Mouse (Mus musculus) neural tube, embryonic 15.5 days (tissue): ENCODE measurements around the gene Gm4981. TPM values are rescaled to one million over a fixed set of nuclear protein-coding genes. Genes with fewer than 3 reads are reported as not detected.

Experiments
- ATAC-seq: fragments of 200-750 bp; cut with Nextera tagmentation; 2 replicates; pipeline ENCODE4 v1.8.0; 2017; ENCODE audit warnings: mild to moderate bottlenecking, moderate TSS enrichment, moderate library complexity; ENCODE audit not compliant: low FRiP score
- H3K27ac ChIP-seq: fragments of 300-500 bp; sonication (generic); replicated peaks from 2 replicates; pipeline ENCODE4 v1.5.1; 2015; ENCODE audit warnings: mild to moderate bottlenecking, inconsistent platforms
- H3K27me3 ChIP-seq: fragments of 300-500 bp; sonication (generic); replicated peaks from 2 replicates; pipeline ENCODE4 v1.6.1; 2015; ENCODE audit warnings: inconsistent platforms
- H3K36me3 ChIP-seq: fragments of 300-500 bp; sonication (generic); 2 replicates; pipeline ENCODE4 v1.6.1; 2015; ENCODE audit warnings: inconsistent platforms
- H3K4me1 ChIP-seq: fragments of 300-500 bp; sonication (generic); 2 replicates; pipeline ENCODE4 v1.6.1; 2015; ENCODE audit warnings: inconsistent platforms
- H3K4me2 ChIP-seq: fragments of 300-500 bp; sonication (generic); 2 replicates; pipeline ENCODE4 v1.6.1; 2015; ENCODE audit warnings: inconsistent platforms, mild to moderate bottlenecking, moderate library complexity
- H3K4me3 ChIP-seq: fragments of 300-500 bp; sonication (generic); replicated peaks from 2 replicates; pipeline ENCODE4 v1.5.1; 2015; ENCODE audit warnings: mild to moderate bottlenecking, inconsistent platforms
- H3K9ac ChIP-seq: fragments of 300-500 bp; sonication (generic); replicated peaks from 2 replicates; pipeline ENCODE4 v1.6.1; 2015; ENCODE audit warnings: mild to moderate bottlenecking, inconsistent platforms
- H3K9me3 ChIP-seq: fragments of 300-500 bp; sonication (generic); replicated peaks from 2 replicates; pipeline ENCODE4 v1.6.1; 2016; ENCODE audit warnings: inconsistent platforms
- WGBS: fragments of 180-500 bp; shearing (Covaris S2); methylation state at CpG from one replicate; pipeline ENCODE4 v1.1.7; 2015; ENCODE audit warnings: mixed read lengths; 5-methylcytosine and 5-hydroxymethylcytosine counted together
- polyA plus RNA-seq: library from polyadenylated mRNA; unstranded; fragments of >200 nt; fragmentation: Nextera tagmentation; extraction: Ambion mirVana; gene quantifications from 2 replicates; pipeline ENCODE4 v1.2.1, GENCODE M21; 2015

Gene Gm4981
- polyA plus RNA-seq, 1 experiment from 2014 or later: not detected

DNA sequence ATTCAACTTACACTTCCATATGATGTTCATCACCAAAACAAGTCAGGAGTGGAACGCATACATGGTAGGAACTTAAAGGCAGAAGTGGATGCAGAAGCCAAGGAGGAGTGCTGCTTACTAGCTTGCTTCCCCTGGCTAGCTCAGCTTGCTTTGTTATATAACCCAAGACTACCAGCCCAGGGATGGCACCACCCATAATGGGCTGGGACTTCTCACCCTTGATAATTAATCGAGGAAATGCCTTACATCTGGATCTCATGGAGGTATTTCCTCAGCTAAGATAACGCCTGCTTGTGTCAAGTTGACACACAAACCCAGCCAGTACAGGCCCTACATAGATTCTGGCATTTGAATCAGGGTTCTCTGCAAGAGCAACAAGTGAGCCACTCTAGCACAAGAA, 19.1 kb downstream of the Gm4981 start:
- ATAC-seq: no peak
- H3K36me3 ChIP-seq: no peaks in the 10 kb centered on the region
- H3K9me3 ChIP-seq: 0 out of 2 replicates have a peak, but pooled peaks cover 3% of the 10 kb centered on the region
- no peak overlapping the region for H3K27ac ChIP-seq
- WGBS: 93% methylated on average over 3 of the region's 3 CpGs
- H3K4me1 ChIP-seq: no peaks in the 10 kb centered on the region
- no peak overlapping the region for H3K4me2 ChIP-seq
- no peak overlapping the region for H3K4me3 ChIP-seq
- no peaks in the 10 kb centered on the region for H3K27me3 ChIP-seq
- H3K9ac ChIP-seq: no peak overlapping the region

DNA sequence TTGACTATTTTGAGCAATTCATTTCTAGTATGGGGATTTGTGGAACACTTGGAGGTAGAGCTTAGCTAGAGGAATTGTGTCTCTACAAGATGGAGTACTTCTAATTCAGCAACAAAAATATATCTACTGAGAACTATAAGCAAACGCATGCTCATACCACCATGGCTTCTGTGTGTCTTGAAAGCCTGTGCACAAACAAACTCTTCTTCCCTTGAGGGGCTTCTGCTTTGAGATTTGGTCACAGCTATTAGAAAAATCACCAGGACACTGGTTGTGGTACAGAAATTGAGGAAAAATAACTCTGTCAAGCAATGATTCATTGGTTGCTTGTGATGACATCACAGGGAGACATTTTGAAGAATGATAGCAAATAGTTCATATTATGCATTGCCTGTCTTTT, 21.1 kb downstream of the Gm4981 start:
- no peak overlapping the region for H3K4me3 ChIP-seq
- H3K9me3 ChIP-seq: no peaks in the 10 kb centered on the region
- no peaks in the 10 kb centered on the region for H3K36me3 ChIP-seq
- no peak for ATAC-seq
- H3K4me2 ChIP-seq: no peak overlapping the region
- no peak overlapping the region for H3K9ac ChIP-seq
- H3K27me3 ChIP-seq: no peaks in the 10 kb centered on the region
- H3K27ac ChIP-seq: no peak overlapping the region
- WGBS: 87% methylated on average over 1 of the region's 1 CpGs
- no peaks in the 10 kb centered on the region for H3K4me1 ChIP-seq

DNA sequence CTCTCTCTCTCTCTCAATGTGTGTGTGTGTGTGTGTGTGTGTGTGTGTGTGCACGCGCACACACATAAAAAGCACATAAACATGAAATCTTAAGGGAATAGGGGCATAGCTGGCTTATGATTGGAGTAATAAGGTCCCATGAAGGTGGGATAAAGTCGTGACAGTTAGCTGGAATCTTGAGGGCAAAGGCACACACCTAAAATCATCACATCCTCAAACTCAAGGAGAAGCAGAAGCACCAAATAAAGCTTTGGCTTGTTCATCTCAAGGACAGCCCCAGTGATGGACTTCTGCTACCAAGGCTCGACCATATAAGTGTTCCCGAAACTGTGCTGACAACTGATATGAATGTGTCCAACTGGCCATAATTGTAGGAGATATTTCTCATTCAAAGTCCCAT, 21.6 kb downstream of the Gm4981 start:
- Histone ChIP-seq H3K4me2 (no peak overlapping the region), H3K9ac (no peak overlapping the region), H3K4me3 (no peak overlapping the region), H3K36me3 (no peaks in the 10 kb centered on the region), H3K4me1 (no peaks in the 10 kb centered on the region), H3K9me3 (no peaks in the 10 kb centered on the region), H3K27me3 (no peaks in the 10 kb centered on the region), H3K27ac (no peak overlapping the region)
- no peak for ATAC-seq
- 84% methylated on average over 5 of the region's 5 CpGs for WGBS

DNA sequence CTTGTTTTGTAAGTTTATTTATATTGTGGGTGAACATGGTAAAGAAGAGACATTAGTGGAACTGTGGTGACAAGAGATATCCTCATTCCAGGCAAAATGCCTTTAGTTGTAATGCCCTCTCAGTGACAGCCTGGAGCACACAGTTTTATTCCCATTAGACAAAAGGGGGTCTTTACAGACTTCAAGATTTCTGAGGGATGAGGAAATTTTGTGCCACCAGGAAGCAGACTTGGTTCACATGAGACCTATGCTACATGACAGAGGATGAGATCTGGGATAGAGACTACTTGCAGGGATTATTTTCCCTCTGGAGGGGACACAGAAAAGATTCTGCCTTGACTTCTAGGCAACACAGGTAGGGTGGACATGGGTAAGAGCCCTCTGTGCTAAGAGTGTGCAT, 22.0 kb downstream of the Gm4981 start:
- H3K4me2 ChIP-seq: no peak overlapping the region
- no peaks in the 10 kb centered on the region for H3K27me3 ChIP-seq
- no peak overlapping the region for H3K27ac ChIP-seq
- no peaks in the 10 kb centered on the region for H3K4me1 ChIP-seq
- H3K9ac ChIP-seq: no peak overlapping the region
- ATAC-seq: no peak
- no peaks in the 10 kb centered on the region for H3K9me3 ChIP-seq
- H3K4me3 ChIP-seq: no peak overlapping the region
- no peaks in the 10 kb centered on the region for H3K36me3 ChIP-seq

DNA sequence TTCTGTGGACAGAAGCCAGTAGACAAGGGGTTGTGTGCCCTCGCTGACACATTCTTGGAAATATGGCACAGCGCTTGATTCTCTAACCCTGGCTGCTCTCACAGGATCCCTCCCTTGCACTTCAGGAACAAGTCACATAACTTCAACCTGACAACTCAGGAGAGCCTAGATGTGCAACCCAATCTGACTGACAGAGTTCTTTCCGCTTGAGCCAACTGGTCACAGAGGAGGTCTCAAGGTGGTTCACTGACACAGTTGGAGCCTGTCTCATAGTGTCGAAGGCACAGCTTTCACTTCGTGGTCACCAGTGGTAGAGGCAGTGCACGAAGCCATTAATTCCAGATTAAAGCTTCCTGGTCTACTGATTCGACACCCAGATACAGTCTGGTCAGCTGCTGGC, 24.3 kb downstream of the Gm4981 start:
- no peak overlapping the region for H3K4me3 ChIP-seq
- 80% methylated on average over 7 of the region's 7 CpGs for WGBS
- H3K9me3 ChIP-seq: no peaks in the 10 kb centered on the region
- no peaks in the 10 kb centered on the region for H3K36me3 ChIP-seq
- no peak overlapping the region for H3K27ac ChIP-seq
- H3K9ac ChIP-seq: no peak overlapping the region
- H3K4me1 ChIP-seq: no peaks in the 10 kb centered on the region
- no peak for ATAC-seq
- H3K27me3 ChIP-seq: no peaks in the 10 kb centered on the region
- H3K4me2 ChIP-seq: no peak overlapping the region

DNA sequence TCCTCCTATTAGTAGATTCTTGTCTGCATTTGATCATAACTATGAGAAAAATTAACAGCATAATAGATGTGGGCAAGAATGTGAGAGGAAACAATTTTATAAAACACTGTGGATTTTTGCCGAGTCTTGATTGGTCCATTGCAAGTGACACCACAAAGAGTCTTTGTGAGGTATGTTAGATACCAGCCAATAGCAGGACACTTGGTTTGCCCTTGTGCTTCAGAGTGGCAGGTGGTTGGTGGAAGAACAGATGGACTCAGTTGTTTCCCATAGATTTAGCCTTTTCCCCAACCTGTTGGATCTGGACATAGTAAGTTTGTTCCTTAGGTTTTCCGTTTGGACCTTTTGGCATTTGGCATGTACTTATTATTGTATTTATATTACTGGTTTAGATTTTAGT, 25.3 kb downstream of the Gm4981 start:
- no peak for ATAC-seq
- Histone ChIP-seq H3K4me2 (no peak overlapping the region), H3K27ac (no peak overlapping the region), H3K4me1 (no peaks in the 10 kb centered on the region), H3K4me3 (no peak overlapping the region), H3K27me3 (no peaks in the 10 kb centered on the region), H3K36me3 (no peaks in the 10 kb centered on the region), H3K9me3 (no peaks in the 10 kb centered on the region), H3K9ac (no peak overlapping the region)
- 92% methylated on average over 2 of the region's 2 CpGs for WGBS

DNA sequence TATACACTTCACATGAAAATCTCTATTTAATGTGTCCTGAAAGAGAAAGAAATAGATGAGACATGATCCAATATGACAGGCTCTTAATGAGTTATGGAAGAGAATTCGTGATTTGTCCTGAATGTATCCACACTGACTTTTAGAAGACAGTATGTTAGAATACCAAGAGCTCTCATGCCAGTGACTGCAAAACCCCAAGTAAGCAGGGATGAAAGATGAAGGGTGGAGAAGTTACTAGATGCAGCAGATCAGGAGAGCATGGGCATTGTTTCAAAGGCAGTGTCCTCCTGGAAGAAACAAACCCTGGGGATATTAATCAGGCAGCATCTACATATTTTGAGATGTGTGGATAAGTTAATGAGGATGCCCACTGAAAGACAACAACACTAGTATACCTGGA, 26.0 kb downstream of the Gm4981 start:
- Histone ChIP-seq H3K27ac (no peak overlapping the region), H3K4me2 (no peak overlapping the region), H3K4me3 (no peak overlapping the region), H3K4me1 (no peaks in the 10 kb centered on the region), H3K9ac (no peak overlapping the region), H3K9me3 (peaks cover 4% of the 10 kb centered on the region), H3K27me3 (no peaks in the 10 kb centered on the region), H3K36me3 (no peaks in the 10 kb centered on the region)
- 69% methylated on average over 1 of the region's 1 CpGs for WGBS
- no peak for ATAC-seq

DNA sequence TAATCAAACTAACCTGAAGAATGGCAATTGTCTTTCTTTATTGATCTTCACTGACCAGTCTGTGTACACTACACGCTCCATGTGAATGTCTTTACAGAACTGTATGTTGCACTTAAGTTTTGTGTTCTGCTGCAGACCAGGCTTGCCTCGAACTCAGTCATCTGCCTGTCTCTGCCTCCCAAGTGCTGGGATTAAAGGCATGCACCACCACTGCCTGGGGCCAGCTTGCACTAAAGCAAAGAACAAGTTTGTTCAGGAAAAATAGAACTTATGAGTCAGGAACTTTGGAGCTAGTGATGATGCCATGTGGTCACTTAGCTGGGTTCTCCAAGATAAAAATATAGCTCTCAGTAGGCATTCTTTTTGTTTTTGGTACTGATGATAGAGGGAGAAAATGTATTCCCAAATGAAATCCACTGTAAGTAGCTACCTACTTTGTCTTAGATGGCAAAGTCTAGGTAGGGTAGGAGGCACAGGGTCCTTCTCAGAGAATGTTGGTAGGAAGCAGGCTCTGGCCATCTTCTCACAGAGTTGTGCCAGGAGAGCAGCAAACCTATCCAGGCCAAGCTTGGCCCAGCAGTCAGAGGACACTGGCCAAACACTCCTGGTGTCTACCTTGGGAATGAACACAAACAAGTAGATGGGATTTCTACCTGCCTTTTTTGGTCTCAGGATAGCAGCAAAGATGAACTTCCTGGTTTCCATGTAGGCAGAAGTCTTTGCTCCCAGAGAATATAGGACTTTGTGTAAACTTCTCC, 26.6 kb downstream of the Gm4981 start:
- H3K27me3 ChIP-seq: no peaks in the 10 kb centered on the region
- H3K9ac ChIP-seq: no peak overlapping the region
- no peak overlapping the region for H3K4me2 ChIP-seq
- H3K36me3 ChIP-seq: no peaks in the 10 kb centered on the region
- ATAC-seq: no peak
- no peak overlapping the region for H3K27ac ChIP-seq
- WGBS: 78% methylated on average over 2 of the region's 2 CpGs
- no peaks in the 10 kb centered on the region for H3K4me1 ChIP-seq
- peaks cover 4% of the 10 kb centered on the region for H3K9me3 ChIP-seq
- no peak overlapping the region for H3K4me3 ChIP-seq

DNA sequence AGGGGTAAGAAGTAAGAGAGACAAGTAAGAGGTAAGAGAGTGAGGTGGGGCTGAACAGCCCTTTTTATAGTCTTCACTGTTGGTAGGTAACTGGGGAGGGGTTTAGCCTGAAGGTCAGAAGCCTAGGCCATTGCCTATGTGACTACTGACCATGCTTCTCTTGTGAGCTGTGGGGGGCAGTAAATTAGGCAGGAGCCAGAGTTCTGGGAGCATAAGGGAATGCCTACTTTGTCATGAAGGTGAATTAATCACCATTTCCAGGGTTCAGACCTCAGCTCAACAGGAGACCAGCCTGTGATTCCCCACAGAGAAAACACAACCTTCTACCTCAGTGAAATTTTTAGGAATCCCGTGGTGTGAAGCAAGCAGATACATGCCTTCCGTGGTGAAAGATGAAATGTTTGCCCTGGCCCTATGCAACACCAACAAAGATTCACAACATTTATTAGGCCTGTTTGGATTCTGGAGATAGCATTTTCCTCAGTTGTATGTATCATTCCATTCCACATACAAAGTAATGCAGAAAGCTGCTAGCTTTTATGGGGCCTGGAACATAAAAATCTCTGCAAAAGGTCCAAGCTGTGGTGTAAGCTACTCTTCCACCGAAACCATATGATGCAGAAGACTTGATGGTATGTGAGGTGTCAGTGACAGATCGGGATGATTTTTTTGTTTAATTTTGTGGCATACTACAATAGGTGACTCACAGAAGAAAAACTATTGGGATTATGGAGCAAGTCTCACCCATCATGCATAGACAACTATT, 29.7 kb downstream of the Gm4981 start:
- Histone ChIP-seq H3K9ac (no peak overlapping the region), H3K27me3 (no peaks in the 10 kb centered on the region)
- 92% methylated on average over 4 of the region's 4 CpGs for WGBS

DNA sequence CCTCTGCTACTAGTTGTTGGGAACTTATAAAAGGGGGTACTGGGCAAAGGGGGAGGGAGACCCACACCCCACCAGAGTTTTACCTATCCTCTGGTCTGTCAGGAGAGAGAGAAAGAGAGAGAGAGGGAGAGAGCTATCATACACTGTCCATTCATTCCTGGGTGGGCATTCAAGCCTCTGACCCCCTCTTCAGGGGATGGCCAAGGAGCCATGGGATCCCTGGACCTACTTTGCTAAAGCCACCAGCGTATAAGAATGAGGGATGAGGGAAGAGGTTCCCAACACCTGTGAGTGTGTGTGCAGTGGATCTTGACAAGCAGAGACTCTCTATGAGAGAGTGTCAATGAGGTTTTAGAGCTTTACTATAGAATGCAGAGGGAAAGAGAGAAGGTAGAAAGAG, 30.5 kb downstream of the Gm4981 start:
- Histone ChIP-seq H3K4me3 (no peak overlapping the region), H3K27me3 (no peaks in the 10 kb centered on the region), H3K4me2 (no peak overlapping the region), H3K36me3 (no peaks in the 10 kb centered on the region), H3K9me3 (peaks cover 4% of the 10 kb centered on the region), H3K4me1 (no peaks in the 10 kb centered on the region), H3K9ac (no peak overlapping the region), H3K27ac (no peak overlapping the region)
- 40% methylated on average over 1 of the region's 1 CpGs for WGBS
- no peak for ATAC-seq

More for the DNA sequence above, 29.7 kb downstream of the Gm4981 start:
- peaks cover 4% of the 10 kb centered on the region for H3K9me3 ChIP-seq
- no peaks in the 10 kb centered on the region for H3K4me1 ChIP-seq
- ATAC-seq: no peak
- H3K4me3 ChIP-seq: no peak overlapping the region
- no peak overlapping the region for H3K27ac ChIP-seq
- H3K4me2 ChIP-seq: no peak overlapping the region
- no peaks in the 10 kb centered on the region for H3K36me3 ChIP-seq
